Mouse (Mus musculus): ENCODE measurements around the gene Ssh1. TPM values are rescaled to one million over a fixed set of nuclear protein-coding genes. Genes with fewer than 3 reads are reported as not detected.

The Ssh1 gene
- polyA plus RNA-seq, 2 experiments = 4.9 to 6.7 TPM

DNA sequence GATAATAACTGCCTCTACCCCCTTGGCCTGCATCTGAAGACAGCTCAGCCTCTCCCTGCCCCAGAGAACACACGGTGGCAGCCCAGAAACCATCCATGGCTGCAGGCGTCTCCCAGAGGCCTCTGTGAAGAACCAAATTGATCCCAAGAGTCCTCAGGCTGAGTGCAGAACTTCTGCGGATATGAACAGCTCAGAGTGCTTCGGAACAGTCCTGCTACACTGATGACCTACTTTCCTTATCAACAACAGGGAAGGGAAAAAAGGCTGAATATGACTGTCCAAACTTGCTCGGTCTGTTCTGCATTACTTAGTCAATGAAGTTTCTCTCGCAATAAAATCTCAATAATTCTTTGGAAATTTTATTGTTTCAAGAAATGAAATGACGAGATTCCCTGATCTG is 101.7 kb downstream of the Ssh1 start:
- Histone ChIP-seq H3K9ac (replicated peaks) (no peak overlapping the region), H3K27me3 (ENCODE audit: control insufficient read depth, insufficient read depth, low read length) (no peaks in the 10 kb centered on the region), H3K4me3 (ENCODE audit: insufficient read depth in 1 of 2, low read depth in 2 of 2, low read length in 2 of 2) (no peak overlapping the region), H3K9me3 (ENCODE audit: control insufficient read depth, low read length) (no peaks in the 10 kb centered on the region), H3K4me2 (ENCODE audit: low read depth) (no peak overlapping the region), H3K36me3 (replicated peaks; ENCODE audit: control insufficient read depth, insufficient read depth, low read depth) (no peaks in the 10 kb centered on the region), H3K4me1 (replicated peaks; ENCODE audit: control insufficient read depth in 2 of 2, insufficient read depth in 2 of 2, low read length in 1 of 2) (no peaks in the 10 kb centered on the region; a peak in 1 of 4 replicates), H3K27ac (no peak overlapping the region)
- WGBS (ENCODE audit: insufficient replicate concordance) = 72% methylated on average over 7 of the region's 7 CpGs
- no peak for ATAC-seq (ENCODE audit: insufficient read depth)
- TF ChIP-seq EP300 (IDR thresholded peaks at IDR 0.05; ENCODE audit: low read depth) (no peak), CTCF (IDR thresholded peaks at IDR 0.05; ENCODE audit: low read depth) (no peak)
- DNase-seq (ENCODE audit: low read depth in 3 of 3, low spot score in 3 of 3) = no peak

DNA sequence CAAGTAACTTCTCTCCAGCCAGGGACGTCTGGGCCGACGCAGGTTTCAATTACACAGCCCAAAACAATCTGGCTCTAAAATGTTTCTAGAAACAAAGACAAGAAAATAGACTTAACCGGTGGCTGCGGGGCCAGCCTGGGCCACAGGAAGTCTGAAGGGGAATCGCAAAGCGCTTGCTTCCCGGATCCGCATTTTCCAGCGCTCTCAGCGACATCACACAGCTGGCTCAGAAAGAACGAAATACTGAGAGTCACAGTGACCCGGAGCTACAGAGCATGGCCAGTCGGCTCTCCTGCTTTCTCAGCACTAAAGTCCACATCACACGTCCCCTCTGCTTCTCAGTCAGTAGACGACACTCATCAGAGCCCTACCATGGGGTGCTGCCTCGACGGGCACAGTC is 102.8 kb downstream of the Ssh1 start:
- H3K36me3 ChIP-seq (replicated peaks; ENCODE audit: control insufficient read depth, insufficient read depth, low read depth) = no peaks in the 10 kb centered on the region
- TF ChIP-seq EP300 (IDR thresholded peaks at IDR 0.05; ENCODE audit: low read depth) = no peak
- no peak for TF ChIP-seq CTCF (IDR thresholded peaks at IDR 0.05; ENCODE audit: low read depth)
- peaks cover 0 to 3% of the 10 kb centered on the region in 2 experiments; a peak in 2 of 4 replicates for H3K4me1 ChIP-seq (replicated peaks; ENCODE audit: control insufficient read depth in 2 of 2, insufficient read depth in 2 of 2, low read length in 1 of 2)
- H3K4me3 ChIP-seq (ENCODE audit: insufficient read depth in 1 of 2, low read depth in 2 of 2, low read length in 2 of 2) = no peak overlapping the region
- H3K27ac ChIP-seq = no peak overlapping the region
- 77% methylated on average over 18 of the region's 18 CpGs for WGBS (ENCODE audit: insufficient replicate concordance)
- H3K4me2 ChIP-seq (ENCODE audit: low read depth) = no peak overlapping the region
- no peaks in the 10 kb centered on the region for H3K9me3 ChIP-seq (ENCODE audit: control insufficient read depth, low read length)
- ATAC-seq (ENCODE audit: insufficient read depth) = no peak
- H3K27me3 ChIP-seq (ENCODE audit: control insufficient read depth, insufficient read depth, low read length) = no peaks in the 10 kb centered on the region
- no peak overlapping the region for H3K9ac ChIP-seq (replicated peaks)
- DNase-seq (ENCODE audit: low read depth in 3 of 3, low spot score in 3 of 3) = no peak

DNA sequence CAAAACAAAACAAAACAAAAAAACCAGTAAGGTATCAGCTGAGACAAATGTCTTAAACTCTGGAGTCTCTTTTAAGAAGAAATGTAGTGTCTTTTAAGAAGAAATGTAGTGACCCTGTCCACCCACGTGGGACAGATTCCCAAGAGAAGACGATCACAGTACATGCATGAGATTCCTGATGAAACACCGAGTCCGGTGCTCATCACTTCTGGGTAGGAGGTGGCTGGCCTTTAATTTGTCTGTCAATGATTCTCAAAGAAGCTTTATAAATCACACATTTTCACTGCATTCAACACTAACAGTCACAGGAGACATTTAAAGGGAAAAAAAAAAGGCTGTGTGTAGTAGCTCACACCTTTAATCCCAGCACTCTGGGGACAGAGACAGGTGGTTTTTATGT is 103.8 kb downstream of the Ssh1 start:
- Histone ChIP-seq H3K27ac (no peak overlapping the region), H3K9me3 (ENCODE audit: control insufficient read depth, low read length) (no peaks in the 10 kb centered on the region), H3K4me3 (ENCODE audit: insufficient read depth in 1 of 2, low read depth in 2 of 2, low read length in 2 of 2) (no peak overlapping the region), H3K27me3 (ENCODE audit: control insufficient read depth, insufficient read depth, low read length) (no peaks in the 10 kb centered on the region), H3K9ac (replicated peaks) (no peak overlapping the region), H3K4me1 (replicated peaks; ENCODE audit: control insufficient read depth in 2 of 2, insufficient read depth in 2 of 2, low read length in 1 of 2) (peaks cover 0 to 6% of the 10 kb centered on the region in 2 experiments; a peak in 2 of 4 replicates), H3K4me2 (ENCODE audit: low read depth) (no peak overlapping the region), H3K36me3 (replicated peaks; ENCODE audit: control insufficient read depth, insufficient read depth, low read depth) (no peaks in the 10 kb centered on the region)
- DNase-seq (ENCODE audit: low read depth in 3 of 3, low spot score in 3 of 3) (no peak), ATAC-seq (ENCODE audit: insufficient read depth) (no peak)
- WGBS (ENCODE audit: insufficient replicate concordance) = 72% methylated on average over 4 of the region's 4 CpGs
- TF ChIP-seq CTCF (IDR thresholded peaks at IDR 0.05; ENCODE audit: low read depth) (no peak), EP300 (IDR thresholded peaks at IDR 0.05; ENCODE audit: low read depth) (no peak)

DNA sequence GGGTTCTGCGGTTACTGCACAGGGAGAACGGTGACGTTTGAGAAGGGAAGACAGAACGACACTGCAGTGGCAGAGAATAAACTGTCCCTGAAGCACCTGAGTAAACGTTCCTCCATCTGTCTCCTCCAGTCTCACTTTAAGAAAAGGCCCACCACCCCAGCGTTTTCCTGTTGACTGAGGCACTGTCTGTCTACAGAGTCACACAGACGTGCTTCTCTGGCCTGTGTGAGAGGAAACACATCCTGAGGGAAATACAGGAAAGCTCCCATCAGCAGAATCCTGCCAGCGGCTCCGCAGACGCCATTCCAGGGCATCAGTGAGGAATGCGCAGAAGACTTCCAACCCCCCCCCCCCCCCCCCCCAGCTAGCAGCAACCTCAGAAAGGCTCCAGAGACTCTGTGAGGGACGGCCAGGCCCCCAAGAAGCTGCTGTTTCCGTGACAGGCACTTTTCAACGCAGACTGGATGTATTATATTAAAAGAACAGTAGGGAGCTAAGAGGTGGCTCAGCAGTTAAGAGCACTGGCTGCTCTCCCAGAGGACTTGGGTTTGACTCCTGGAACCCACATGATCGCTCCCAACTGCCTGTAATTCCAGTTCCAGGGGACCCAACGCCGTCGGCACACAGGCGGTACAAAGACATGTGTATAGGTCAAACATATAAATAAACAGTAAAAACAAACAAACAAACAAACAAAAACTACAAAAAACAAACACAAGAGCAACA is 104.3 kb downstream of the Ssh1 start:
- Histone ChIP-seq H3K9me3 (ENCODE audit: control insufficient read depth, low read length) (no peaks in the 10 kb centered on the region), H3K36me3 (replicated peaks; ENCODE audit: control insufficient read depth, insufficient read depth, low read depth) (no peaks in the 10 kb centered on the region), H3K27ac (no peak overlapping the region), H3K4me3 (ENCODE audit: insufficient read depth in 1 of 2, low read depth in 2 of 2, low read length in 2 of 2) (no peak overlapping the region), H3K27me3 (ENCODE audit: control insufficient read depth, insufficient read depth, low read length) (no peaks in the 10 kb centered on the region), H3K4me1 (replicated peaks; ENCODE audit: control insufficient read depth in 2 of 2, insufficient read depth in 2 of 2, low read length in 1 of 2) (peaks cover 0 to 8% of the 10 kb centered on the region in 2 experiments; a peak in 2 of 4 replicates), H3K4me2 (ENCODE audit: low read depth) (no peak overlapping the region), H3K9ac (replicated peaks) (no peak overlapping the region)
- TF ChIP-seq EP300 (IDR thresholded peaks at IDR 0.05; ENCODE audit: low read depth) (no peak), CTCF (IDR thresholded peaks at IDR 0.05; ENCODE audit: low read depth) (no peak)
- 33% methylated on average over 19 of the region's 19 CpGs for WGBS (ENCODE audit: insufficient replicate concordance)
- DNase-seq (ENCODE audit: low read depth in 3 of 3, low spot score in 3 of 3) = no peak
- no peak for ATAC-seq (ENCODE audit: insufficient read depth)

DNA sequence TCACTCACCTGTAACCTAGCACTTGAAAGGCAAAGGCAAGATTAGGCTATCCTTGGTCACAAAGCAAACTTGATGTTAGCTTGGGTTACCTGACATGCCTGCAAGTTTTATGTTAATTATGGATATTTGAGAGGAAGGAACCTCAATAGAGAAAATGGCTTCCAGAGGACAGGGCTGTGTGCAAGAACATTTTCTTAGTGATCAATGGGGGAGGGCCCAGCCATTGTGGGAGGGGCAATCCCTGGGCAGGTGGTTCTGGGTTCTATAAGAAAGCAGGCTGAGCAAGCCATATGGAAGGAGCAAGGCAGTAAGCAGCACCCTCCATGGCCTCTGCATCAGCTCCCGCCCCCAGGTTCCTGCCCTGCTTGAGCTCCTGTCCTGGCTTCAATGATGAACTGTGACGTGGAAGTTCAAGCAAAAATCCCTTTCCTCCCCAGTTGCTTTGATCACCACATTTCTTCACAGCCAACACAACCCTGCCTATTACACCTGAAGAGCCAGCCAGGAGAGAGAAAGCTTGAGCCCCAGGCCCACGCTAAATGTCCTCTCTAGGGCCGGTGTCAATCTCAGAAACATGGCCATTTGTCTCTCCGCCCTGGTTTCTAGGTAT is 105.4 kb downstream of the Ssh1 start:
- ATAC-seq (ENCODE audit: insufficient read depth) = no peak
- H3K4me3 ChIP-seq (ENCODE audit: insufficient read depth in 1 of 2, low read depth in 2 of 2, low read length in 2 of 2) = no peak overlapping the region
- no peaks in the 10 kb centered on the region for H3K36me3 ChIP-seq (replicated peaks; ENCODE audit: control insufficient read depth, insufficient read depth, low read depth)
- no peak for DNase-seq (ENCODE audit: low read depth in 3 of 3, low spot score in 3 of 3)
- TF ChIP-seq EP300 (IDR thresholded peaks at IDR 0.05; ENCODE audit: low read depth) (no peak), CTCF (IDR thresholded peaks at IDR 0.05; ENCODE audit: low read depth) (no peak)
- no peaks in the 10 kb centered on the region for H3K9me3 ChIP-seq (ENCODE audit: control insufficient read depth, low read length)
- H3K4me2 ChIP-seq (ENCODE audit: low read depth) = no peak overlapping the region
- no peak overlapping the region for H3K27ac ChIP-seq
- peaks cover 0 to 14% of the 10 kb centered on the region in 2 experiments; a peak in 3 of 4 replicates for H3K4me1 ChIP-seq (replicated peaks; ENCODE audit: control insufficient read depth in 2 of 2, insufficient read depth in 2 of 2, low read length in 1 of 2)
- WGBS (ENCODE audit: insufficient replicate concordance) = 70% methylated on average over 5 of the region's 5 CpGs
- no peak overlapping the region for H3K9ac ChIP-seq (replicated peaks)
- no peaks in the 10 kb centered on the region for H3K27me3 ChIP-seq (ENCODE audit: control insufficient read depth, insufficient read depth, low read length)
